Mouse (Mus musculus): ENCODE data around the gene Ppp4r4. TPM values are rescaled to one million over a fixed set of nuclear protein-coding genes. Genes with fewer than 3 reads are reported as not detected.
A peak's percentile ranks its signal among the peaks of the same experiment; 100 is the strongest.
"Not testable (repeated sequence)": the region's sequence is repeated elsewhere in the genome, so short reads cannot be mapped to it uniquely, and the experiment has no call there.

Ppp4r4 gene
- total RNA-seq (2021): 1 to 10 TPM; 3.3 to 3.7 TPM
- long read RNA-seq, experiment 1, partial matches to known transcripts: 0 of 1 reads
- long read RNA-seq, experiment 1, other reads (novel, unspliced or antisense): 1 of 1 reads
- long read RNA-seq, experiment 2, partial matches to known transcripts: 1 of 3 reads
- long read RNA-seq, experiment 2, other reads (novel, unspliced or antisense): 2 of 3 reads

DNA sequence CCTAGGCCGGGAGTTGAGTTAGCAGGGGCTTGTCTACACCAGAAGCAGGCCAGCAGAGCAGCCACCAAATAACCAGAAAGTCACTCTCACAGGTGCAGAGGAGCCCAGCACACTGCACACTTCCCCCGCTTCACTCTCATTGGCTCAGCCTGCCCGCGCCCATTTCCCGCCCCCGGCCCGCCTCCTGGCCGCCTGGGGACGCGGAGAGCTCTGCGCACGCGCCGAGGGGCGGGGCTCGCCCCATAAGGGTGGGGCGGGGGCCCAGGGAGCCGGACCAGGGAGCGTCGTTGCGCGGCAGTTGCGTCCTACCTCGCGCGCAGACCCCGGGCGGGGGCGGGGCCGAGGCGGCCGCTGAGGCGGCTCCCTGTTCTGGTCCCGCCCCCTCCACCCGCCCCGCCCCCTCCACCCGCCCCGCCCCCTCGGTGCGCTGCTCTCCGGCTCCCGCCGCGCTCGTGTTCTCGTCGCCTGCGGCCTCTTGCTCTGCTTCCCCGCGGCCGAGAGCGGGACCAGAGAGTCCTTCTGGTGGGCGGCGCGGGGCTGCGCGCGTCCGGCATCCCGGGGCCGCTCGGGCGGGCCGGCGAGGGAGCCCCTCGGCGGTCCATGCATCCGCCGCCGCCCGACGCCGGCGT is at the start of gene Ppp4r4:
Gene Ppp4r4 (plus strand): TSS at position 264 of the 629 bp plus-strand sequence.
- peak; percentile 86 to 90 for DNase-seq (ENCODE audit: low spot score in 2 of 2)

DNA sequence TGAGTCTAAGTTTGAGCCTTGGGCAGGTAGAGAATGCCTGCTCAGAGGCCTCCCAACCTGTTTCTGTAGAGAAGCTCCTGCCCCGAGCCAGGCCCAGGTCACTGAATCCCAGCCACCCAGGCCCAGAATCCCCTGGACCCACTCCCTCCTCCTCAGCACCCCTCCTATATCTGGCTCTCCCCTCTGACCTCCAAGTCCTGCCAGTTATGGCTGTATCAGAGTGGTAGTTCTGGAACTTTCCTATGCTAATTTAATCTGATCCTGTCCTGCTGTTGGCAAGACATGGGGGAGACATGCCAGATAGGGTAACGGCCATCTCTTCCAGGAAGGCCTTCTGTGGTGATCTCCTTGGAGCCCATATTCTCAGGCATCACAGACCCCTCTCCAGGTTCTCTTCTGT is 49.3 kb upstream of the Ppp4r4 start:
- no peak for DNase-seq (ENCODE audit: low spot score in 2 of 2)

DNA sequence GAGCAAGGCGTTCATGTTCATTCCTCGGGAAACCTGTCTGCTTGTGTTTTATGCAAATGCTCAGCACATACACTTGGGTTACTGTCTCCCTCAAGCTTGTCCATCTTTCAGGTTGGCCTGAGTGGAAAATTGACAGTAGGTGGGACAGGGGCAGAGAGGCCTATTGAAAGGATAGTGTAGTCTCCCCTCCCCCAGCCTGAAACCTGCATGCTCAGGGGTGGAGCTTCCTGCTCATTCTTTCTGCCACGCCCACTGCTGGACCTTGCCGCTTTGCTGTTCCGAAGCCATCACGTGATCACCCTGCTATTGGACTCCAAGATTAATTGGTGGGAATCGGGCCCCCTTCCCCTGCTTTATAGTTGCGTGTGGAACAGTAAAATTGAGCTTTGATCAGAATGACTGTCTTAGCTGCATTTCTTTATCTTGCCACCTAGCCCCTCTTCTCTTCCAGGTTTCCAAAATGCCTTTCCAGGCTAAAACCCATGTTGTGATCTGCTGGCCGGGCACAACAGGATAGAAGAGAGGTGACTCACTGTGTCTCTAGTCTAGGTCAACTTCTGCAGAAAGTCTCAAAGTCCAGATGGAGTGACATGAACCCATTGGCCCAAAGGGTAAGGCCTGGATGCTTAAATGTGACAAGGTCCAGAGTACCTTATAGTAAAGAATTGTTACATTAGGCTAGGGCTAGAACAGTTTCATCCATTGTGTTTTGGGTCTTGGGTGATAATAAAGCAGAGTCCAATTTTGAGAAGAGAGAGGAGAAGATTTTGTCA is 47.7 kb upstream of the Ppp4r4 start:
- not testable (repeated sequence) for DNase-seq (ENCODE audit: low spot score in 2 of 2)

DNA sequence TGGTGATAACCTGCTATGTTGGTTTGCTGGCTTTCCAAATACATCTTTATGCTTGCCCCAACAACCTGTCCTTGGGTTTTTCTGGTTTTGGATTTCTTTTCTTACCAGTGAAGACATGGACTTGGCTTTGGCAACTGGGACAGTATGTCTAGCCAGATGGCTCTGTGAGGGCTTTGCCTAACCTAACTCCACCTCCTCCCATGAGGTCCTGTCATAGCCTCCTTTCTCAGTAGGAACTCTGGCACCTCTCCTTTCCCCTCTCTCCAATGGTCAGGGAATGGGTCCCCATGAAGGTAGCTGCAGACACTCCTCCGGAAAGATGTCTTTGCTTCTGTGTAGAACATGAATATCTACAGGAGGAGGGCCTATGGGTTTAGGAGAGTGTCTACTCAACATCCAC is 45.4 kb upstream of the Ppp4r4 start:
- no peak for DNase-seq (ENCODE audit: low spot score in 2 of 2)

DNA sequence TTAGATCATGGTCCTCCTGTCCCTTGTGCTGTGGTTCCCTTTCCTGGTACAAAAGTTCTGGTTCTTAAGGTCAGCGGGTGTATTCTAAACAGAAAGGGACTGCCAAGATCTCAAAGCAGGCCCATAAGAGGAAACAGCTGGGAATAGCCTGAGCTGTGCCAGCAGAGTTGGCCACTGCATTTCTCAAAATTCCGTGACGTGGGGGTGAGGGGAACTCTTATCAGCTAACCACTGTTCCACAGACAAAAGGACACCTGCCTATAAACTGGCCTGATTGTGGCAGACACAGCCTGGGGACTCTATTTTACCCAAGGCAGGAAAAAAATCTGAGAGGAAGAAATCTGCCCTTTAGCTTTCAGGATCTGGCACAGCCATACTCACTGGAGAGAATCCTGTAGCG is 44.8 kb upstream of the Ppp4r4 start:
- DNase-seq (ENCODE audit: low spot score in 2 of 2): no peak

DNA sequence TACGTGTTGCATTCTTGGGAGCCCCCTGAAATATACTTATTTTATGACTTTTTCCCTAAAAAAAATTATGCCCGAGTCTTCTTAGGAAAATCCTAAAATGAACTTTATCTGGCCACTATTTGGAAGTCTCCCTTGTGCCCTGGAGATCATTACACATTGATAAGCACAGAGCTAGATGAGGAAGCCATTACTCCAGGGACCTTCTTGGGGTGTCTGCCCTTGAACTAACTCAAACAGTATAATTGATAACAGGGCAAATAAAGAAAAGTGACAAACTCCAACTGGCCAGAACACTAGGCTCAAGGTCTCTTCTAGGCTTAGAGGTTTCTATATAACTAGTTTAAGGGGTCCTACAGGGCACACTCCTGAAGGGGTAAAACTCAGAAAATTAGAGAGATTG is 44.3 kb upstream of the Ppp4r4 start:
- DNase-seq (ENCODE audit: low spot score in 2 of 2): no peak

DNA sequence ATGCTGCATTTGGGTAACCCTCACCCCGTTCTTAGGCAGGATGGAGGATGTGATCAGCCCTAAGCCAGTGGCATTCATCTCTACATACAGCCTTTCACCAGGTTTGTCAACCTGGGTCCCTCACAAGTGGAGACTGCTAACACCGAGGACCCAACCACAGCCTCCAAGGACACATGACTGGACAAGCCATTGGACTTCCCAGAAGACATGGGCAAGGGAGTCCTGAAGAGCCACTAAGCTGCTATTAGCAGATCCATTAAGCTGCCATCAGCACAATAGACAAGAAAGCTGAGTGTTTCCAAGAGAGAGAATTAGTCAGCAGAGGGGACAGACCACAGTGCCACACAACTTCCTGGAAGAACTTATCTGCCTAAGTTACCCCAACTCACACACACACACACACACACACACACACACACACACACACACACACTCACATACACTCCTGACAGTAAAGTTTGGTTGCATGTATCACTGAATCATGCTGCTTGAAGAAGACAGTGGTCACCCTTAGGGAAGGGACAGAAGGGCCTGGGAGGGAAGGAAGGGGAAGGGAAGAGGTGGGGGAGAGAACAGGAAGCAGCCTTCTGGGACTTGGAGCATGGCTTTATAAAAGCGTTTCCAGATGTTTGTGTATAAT is 40.9 kb upstream of the Ppp4r4 start:
- DNase-seq (ENCODE audit: low spot score in 2 of 2): no peak

DNA sequence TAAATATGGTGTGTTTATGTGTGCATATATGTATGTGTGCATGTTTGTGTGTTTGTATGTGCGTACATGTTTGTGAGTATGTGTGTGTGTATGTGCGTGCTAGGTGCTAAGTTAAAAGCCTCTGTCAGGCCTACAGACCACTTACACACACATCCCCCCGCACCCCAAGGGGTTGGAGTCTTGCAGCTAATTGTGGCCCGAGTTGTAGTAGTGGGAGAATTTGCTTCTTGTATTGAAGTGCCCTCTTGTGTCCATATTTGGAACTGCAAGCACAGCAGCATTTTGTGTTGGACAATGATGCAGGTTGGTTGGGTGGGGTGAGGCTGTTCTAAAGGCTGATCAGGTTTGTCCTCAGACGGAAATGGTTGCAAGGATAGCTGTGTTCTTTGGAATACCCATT is 39.3 kb upstream of the Ppp4r4 start:
- peak in 1 of 2 experiments; percentile 48 for DNase-seq (ENCODE audit: low spot score in 2 of 2)

DNA sequence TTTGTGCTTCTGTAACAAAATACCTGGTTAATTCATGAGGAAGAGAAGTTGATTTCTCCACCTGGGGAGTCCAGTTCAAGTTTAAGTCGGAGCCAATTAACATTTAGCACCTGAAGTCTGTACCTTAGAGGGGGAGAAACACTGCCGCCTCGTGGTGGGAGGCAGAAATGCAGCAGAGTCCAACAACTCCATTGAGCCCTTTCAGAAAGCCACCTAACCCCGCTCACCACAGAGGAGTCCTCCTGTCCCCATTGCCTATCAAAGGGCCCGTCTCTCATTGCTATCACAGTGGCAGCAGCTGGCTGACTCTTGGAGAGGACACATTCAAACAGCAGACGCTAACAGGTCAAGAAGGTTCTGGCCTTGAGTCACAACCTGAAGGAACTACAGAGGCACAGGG is 37.6 kb upstream of the Ppp4r4 start:
- peak in 1 of 2 experiments; percentile 21 for DNase-seq (ENCODE audit: low spot score in 2 of 2)

DNA sequence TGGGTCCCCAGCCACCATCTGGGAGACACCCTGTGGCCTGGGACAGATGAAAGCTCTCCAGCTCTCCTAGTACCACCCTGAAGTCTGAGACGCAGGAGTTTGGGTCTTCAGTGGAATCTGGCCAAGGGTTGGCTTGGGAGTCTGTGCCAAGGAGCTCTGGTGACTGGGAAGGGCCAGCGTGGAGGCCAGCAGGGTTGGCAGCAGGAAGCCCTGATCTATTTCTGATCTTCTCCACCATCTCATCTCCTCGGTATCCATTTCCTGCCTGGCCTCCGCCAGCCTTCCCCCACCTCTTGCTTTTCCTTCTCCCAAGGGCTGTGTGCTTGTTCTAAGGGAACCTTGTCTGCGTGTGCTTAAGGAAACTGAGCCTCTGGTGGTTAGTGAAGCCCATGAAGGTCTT is 33.3 kb upstream of the Ppp4r4 start:
- DNase-seq (ENCODE audit: low spot score in 2 of 2): no peak

DNA sequence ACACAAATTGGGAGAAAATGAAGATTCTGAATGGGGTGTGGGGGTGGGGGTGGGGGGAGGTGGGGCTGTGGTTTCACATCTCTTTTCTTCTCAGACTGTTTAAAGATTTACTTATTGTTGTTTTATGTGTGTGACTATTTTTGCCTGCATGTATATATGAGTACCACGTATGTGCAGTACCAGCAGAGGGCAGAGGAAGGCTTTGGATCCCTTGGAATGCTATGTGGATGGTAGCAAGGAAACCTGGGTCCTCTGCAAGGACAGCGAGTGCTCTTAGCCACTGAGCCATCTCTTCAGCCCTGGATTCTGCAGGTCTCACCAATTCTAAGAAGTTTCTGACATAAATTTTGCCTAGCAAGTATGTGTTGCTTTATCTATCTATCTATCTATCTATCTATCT is 32.8 kb upstream of the Ppp4r4 start:
- DNase-seq (ENCODE audit: low spot score in 2 of 2): no peak

DNA sequence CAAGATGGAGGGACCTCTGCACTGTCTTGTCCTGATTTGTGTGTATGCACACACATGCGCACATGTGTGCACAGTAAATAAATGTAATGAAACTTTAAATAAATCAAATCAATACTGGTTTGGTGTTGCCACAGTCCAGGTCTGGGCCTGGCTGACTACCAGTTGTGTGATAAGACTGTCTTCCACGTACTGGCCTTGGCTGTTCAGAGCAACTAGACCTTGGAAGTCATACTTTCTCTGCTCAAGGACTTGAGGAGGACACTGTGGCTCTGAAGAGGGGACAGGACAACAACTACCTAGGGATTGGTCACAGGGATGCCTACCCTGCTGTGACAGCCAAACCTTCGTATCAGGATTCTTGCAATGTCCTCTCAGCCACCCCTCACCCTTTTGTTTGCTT is 28.8 kb upstream of the Ppp4r4 start:
- DNase-seq (ENCODE audit: low spot score in 2 of 2): no peak

DNA sequence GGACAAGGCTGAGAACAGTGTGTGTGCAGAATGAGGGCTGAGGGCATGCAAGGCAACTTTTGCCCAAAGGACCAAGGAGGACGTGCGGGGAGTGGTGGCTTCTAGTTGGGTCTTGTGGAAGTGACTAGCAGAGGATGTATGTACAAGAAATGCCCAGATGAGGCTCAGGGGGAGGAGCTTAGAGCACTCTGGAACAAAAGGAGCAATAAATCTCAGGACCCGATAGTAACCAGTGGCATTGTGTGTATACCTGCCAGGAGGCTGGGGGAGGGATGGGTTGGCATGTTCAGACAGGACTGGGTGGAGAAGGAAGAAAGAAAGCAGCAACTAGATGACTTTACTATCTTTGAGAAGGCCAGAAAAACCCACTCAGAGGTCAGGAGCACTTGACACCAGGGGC is 27.7 kb upstream of the Ppp4r4 start:
- DNase-seq (ENCODE audit: low spot score in 2 of 2): no peak

DNA sequence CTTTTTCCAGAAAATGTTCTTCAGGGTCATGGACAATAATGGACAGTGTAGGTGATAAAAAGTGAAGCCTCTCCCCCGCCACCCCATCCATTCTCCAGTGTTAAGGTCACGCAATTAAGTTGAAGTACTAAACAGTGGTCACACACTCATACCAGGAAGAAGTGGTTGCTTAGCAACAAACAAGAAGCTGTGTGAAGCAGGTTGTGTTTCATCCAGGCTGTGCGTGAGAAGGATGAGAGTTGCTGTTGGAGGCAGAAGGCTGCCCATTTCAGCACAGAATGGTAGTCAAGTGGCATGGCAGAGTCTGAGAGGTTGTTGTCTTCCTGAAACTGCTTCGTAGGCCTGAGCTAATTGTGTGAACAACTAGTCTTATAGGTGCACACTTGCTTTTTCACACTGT is 23.7 kb upstream of the Ppp4r4 start:
- no peak for DNase-seq (ENCODE audit: low spot score in 2 of 2)

DNA sequence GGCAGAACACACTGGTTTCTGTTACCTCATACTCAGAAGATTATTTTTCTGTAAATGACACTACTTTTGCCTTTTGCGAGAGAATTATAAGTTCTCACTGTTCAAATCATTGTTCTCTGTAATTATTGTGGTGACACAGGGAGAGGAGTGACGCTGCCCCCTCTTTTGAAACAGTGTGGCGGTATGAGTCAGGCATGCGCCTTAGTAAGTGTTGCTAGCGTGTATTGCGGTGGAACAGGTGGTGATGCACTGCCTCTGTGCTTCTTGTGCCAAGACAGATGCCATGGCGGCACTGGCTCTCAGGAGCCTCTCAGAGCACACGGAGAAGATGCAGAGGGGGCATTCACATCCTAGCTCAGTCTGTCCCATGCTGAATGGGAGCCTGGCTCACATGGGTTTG is 22.2 kb upstream of the Ppp4r4 start:
- DNase-seq (ENCODE audit: low spot score in 2 of 2): no peak

DNA sequence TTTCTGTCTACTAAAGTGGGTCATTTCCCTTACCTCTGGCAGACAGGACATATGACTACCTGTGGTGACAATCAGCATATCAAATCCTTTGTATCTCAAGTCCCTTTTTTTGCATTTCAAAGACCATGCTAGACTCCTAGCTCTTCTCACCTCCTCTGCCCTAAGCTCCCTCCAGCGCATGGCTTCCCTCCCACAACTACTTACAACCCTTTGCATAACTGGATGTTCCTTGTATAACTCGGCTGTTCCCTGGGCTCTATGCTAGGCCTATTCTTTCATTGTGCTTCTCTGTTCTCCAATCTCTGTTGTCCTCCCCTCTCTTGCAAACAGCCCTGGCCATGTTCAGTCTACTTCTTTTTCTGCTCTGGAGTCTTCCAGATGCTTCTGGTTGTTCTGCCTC is 20.5 kb upstream of the Ppp4r4 start:
- no peak for DNase-seq (ENCODE audit: low spot score in 2 of 2)

DNA sequence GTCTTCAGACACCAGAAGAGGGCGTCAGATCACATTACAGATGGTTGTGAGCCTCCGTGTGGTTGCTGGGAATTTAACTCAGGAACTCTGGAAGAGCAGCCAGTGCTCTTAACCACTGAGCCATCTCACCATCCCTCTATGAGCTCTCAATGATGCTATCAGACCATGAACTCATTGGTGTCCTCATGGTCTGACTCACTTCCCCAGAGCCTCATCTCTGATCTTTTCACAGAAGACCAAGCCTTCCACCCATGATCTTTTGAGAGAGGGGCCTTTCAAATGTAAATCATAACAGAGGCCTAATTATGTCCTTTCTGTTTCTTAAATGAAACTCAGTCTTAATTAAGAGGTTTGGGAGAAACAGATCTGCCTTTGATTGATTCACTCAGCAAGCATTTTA is 19.0 kb upstream of the Ppp4r4 start:
- DNase-seq (ENCODE audit: low spot score in 2 of 2): no peak

DNA sequence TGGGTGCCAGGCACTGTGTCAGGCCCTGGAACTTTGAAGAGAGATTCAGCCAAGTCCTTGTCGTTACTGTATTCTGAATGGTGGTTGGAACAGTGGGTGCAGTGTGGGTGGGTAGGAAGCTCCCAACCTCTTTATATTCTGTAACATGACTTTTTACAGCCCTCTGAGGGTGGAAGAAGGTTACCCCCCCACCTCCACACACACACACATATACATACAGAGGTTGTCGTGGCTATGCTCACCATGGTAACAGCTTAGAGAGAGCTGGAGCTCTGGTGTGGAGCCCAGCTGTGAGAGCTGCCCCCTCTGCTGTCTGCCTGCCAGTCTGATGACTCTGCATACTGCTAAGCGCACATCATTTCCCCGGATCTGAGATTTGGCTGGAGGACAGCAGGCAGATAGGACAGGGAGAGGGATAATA is 18.6 kb upstream of the Ppp4r4 start:
- no peak for DNase-seq (ENCODE audit: low spot score in 2 of 2)

DNA sequence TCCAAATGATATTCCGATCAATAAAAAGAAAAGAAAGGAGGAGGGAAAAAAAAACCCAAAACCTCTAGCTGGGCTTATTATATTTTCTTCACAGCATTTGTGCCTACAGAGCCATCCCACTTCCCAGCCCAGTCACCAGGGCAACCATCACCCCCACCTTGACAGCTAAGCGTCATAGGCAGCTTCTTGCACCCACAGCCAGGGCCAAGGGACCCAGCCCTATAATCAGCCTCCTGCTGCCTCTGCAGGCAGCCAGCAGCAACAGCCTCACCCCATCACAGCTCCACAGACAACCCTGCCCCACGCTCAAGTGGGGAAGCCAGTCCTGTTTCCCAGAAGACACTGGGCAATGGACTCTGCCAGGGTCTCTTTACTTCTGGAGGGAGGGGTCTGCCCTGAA is 17.7 kb upstream of the Ppp4r4 start:
- no peak for DNase-seq (ENCODE audit: low spot score in 2 of 2)

DNA sequence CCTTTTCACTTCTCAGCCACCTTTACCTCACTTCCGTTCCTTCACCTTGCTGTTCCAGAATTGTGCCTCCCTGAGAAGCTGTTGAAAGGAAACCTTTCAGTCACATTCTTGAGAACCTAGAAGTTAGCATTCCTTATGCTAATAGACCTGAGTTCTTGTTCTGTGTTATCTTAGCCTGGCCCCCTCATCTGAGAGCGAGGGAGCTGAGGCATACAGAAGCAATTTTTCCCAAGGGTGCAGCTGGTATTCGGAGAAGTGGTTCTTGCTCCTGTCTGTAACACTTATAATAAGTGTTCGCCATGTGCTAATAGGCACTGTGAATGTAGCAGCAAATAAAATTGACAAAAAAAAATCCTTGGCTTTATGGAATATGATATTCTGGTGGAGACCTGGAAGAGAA is 16.4 kb upstream of the Ppp4r4 start:
- no peak for DNase-seq (ENCODE audit: low spot score in 2 of 2)

DNA sequence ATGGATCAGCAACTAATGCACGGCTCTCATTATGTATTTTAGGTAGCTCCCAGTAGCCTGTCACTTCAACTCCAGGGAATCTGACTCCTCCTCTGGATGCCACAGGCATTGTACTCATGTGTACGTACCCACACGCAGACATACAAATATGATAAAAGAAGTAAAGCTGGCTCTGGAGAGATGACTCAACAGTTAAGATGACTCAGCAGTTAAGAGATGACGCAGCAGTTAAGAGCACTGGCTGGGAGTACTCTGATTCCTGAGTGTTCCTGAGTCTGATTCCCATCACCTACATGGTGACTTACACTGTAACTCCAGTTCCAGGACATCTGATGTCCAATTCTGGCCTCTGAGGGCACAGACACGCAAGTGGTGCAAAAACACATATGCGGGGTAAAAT is 13.4 kb upstream of the Ppp4r4 start:
- DNase-seq (ENCODE audit: low spot score in 2 of 2): no peak

DNA sequence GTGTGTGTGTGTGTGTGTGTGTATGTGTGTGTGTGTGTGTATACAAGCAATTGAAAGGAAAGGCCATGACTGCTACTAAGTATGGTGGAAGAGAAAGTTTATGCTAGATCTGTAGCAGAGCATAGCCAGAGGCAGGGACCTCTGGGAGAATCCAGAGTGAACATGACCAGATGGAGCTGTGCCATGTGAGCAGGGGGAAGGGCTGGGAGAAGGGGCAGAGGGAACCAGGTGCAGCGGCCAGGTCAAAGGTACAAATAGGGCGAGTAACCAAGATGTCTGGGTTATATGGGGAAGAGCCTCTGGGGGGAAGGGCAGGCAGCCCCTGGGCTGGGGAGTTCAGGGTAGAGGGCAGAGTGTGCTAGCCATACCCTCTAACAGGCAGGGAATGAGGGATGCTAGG is 1.5 kb upstream of the Ppp4r4 start:
- no peak for DNase-seq (ENCODE audit: low spot score in 2 of 2)
